Mouse (Mus musculus) naive thymus-derived CD4-positive, alpha-beta T cell, adult 5 months (primary cell): Measurements from ENCODE around the gene Gm10330. TPM values are rescaled to one million over a fixed set of nuclear protein-coding genes. Genes with fewer than 3 reads are reported as not detected.

Experiments used
- polyA plus RNA-seq: library from polyadenylated mRNA; unstranded; fragments of 100-300 nt; shearing (Covaris generic); gene quantifications from one replicate; pipeline ENCODE4 v1.2.1, GENCODE M21; 2017

Gene Gm10330
- polyA plus RNA-seq = not detected

DNA sequence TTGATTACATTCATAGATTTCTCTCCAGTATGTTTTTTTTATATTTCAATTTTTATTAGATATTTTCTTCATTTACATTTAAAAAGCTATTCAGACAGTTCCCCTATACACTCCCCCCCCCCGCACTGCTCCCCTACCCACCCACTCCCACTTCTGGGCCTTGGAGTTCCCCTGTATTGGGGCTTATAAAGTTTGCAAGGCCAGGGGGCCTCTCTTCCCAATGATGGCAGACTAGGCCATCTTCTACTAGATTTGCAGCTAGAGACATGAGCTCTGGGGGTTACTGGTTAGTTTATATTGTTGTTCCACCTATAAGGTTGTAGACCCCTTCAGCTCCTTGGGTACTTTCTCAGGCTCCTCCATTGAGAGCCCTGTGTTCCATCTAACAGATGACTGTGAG, at the start of gene Gm10330:
Gm10330 (minus strand) TSS at position 101 of the 400 bp plus-strand sequence.

